Mouse (Mus musculus): ENCODE data around the gene Sf3b1.

DNA sequence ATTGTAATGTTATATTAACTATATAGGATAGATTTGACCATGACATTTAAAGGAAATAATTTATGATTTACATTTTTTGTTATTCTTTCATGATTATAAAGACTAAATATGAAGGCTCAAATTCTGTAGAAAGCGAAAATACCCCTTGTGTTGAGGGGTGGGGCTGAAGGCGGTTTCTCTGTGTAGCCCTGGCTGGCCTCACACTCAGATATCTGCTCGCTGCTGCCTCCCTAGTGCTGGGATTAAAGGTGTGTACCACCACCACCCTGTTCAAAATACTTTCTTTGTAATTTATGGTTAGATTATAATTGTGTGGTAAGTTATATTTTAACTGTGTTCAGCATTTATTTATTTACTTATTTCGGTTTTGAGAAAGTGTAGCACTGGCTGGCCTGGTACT lies 34.5 kb upstream of the Sf3b1 start:
- TF ChIP-seq MAFK (IDR thresholded peaks at IDR 0.05; ENCODE audit: insufficient read depth, low read depth, low read length) (no peak), CHD2 (IDR thresholded peaks at IDR 0.05; ENCODE audit: low read depth, low read length) (no peak), HCFC1 (IDR thresholded peaks at IDR 0.05; ENCODE audit: borderline replicate concordance, insufficient read depth, low read length) (no peak)

All from ES-E14 (cell line).